Mouse (Mus musculus): Measurements from ENCODE around the gene Ncstn. TPM values are rescaled to one million over a fixed set of nuclear protein-coding genes. Genes with fewer than 3 reads are reported as not detected.

The Ncstn gene
- polyA plus RNA-seq, 1 experiment from 2014 or later, result 115 TPM

- no peak for ATAC-seq (replicated peaks; ENCODE audit: insufficient number of reproducible peaks, low FRiP score, low TSS enrichment)
- Histone ChIP-seq H3K4me1 (ENCODE audit: control insufficient read depth, insufficient read depth, low read length) (peaks cover 6% of the 10 kb centered on the region), H3K27ac (ENCODE audit: low read depth, low read length) (no peak overlapping the region), H3K27me3 (ENCODE audit: control insufficient read depth, insufficient read depth, low read length) (no peaks in the 10 kb centered on the region), H3K4me3 (ENCODE audit: low read depth, low read length) (no peak overlapping the region), H3K36me3 (ENCODE audit: control insufficient read depth, insufficient read depth, low read length) (peaks cover 44% of the 10 kb centered on the region), H3K9ac (ENCODE audit: low read depth, low read length) (no peak overlapping the region), H3K9me3 (replicated peaks; ENCODE audit: control insufficient read depth, low read length) (no peaks in the 10 kb centered on the region), H3K4me2 (no peak overlapping the region)
- WGBS (ENCODE audit: insufficient replicate concordance), result 88% methylated on average over 2 of the region's 2 CpGs
Observed at GRCm38 (mm10) chr1:172122671-172123070, 40.1 kb upstream of the Ncstn start.

DNA sequence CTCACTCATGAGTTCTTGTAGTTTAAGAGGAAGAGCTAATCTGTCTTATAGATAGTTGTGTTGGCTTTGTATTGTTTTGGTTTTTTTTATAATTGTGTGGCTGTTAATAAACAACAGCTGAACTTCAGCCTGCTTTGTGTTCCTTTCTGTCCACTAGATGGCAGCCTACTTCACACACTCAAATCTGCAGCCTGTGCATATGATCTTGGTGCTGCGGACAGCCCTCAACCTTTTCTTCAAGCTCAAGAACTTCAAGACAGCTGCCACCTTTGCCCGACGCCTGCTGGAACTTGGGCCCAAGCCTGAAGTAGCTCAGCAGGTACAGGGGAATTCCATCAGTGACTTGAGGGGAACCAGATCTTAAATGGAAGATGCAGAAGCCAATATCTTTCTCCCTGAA is 37.1 kb upstream of the Ncstn start:
- no peak overlapping the region for H3K4me3 ChIP-seq (ENCODE audit: low read depth, low read length)
- H3K4me2 ChIP-seq, result no peak overlapping the region
- peaks cover 64% of the 10 kb centered on the region for H3K36me3 ChIP-seq (ENCODE audit: control insufficient read depth, insufficient read depth, low read length)
- no peaks in the 10 kb centered on the region for H3K27me3 ChIP-seq (ENCODE audit: control insufficient read depth, insufficient read depth, low read length)
- no peaks in the 10 kb centered on the region for H3K4me1 ChIP-seq (ENCODE audit: control insufficient read depth, insufficient read depth, low read length)
- no peak for ATAC-seq (replicated peaks; ENCODE audit: insufficient number of reproducible peaks, low FRiP score, low TSS enrichment)
- no peak overlapping the region for H3K9ac ChIP-seq (ENCODE audit: low read depth, low read length)
- H3K9me3 ChIP-seq (replicated peaks; ENCODE audit: control insufficient read depth, low read length), result no peaks in the 10 kb centered on the region
- H3K27ac ChIP-seq (ENCODE audit: low read depth, low read length), result no peak overlapping the region
- WGBS (ENCODE audit: insufficient replicate concordance), result 63% methylated on average over 3 of the region's 3 CpGs

DNA sequence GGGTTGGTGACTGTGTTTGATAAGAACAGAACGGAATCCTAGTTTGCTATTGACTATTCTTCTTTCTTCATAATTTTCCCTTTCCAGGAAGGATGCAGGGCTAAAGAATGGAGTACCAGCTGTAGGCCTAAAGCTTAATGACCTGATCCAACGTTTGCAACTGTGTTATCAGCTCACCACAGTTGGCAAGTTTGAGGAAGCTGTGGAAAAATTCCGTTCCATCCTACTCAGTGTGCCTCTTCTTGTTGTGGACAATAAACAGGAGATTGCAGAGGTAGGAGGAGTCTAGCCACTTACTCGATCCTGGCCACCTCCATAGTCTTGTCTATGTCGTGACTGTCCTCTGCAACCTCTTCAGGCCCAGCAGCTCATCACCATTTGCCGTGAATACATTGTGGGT is 36.5 kb upstream of the Ncstn start:
- Histone ChIP-seq H3K27ac (ENCODE audit: low read depth, low read length) (no peak overlapping the region), H3K27me3 (ENCODE audit: control insufficient read depth, insufficient read depth, low read length) (no peaks in the 10 kb centered on the region), H3K9ac (ENCODE audit: low read depth, low read length) (no peak overlapping the region), H3K36me3 (ENCODE audit: control insufficient read depth, insufficient read depth, low read length) (peaks cover 70% of the 10 kb centered on the region), H3K4me3 (ENCODE audit: low read depth, low read length) (no peak overlapping the region), H3K4me2 (no peak overlapping the region), H3K9me3 (replicated peaks; ENCODE audit: control insufficient read depth, low read length) (no peaks in the 10 kb centered on the region), H3K4me1 (ENCODE audit: control insufficient read depth, insufficient read depth, low read length) (no peaks in the 10 kb centered on the region)
- ATAC-seq (replicated peaks; ENCODE audit: insufficient number of reproducible peaks, low FRiP score, low TSS enrichment), result no peak
- WGBS (ENCODE audit: insufficient replicate concordance), result 71% methylated on average over 6 of the region's 6 CpGs

- Histone ChIP-seq H3K36me3 (ENCODE audit: control insufficient read depth, insufficient read depth, low read length) (peaks cover 76% of the 10 kb centered on the region), H3K9ac (ENCODE audit: low read depth, low read length) (no peak overlapping the region), H3K27ac (ENCODE audit: low read depth, low read length) (no peak overlapping the region), H3K4me1 (ENCODE audit: control insufficient read depth, insufficient read depth, low read length) (no peaks in the 10 kb centered on the region), H3K9me3 (replicated peaks; ENCODE audit: control insufficient read depth, low read length) (no peaks in the 10 kb centered on the region), H3K4me2 (no peak overlapping the region), H3K27me3 (ENCODE audit: control insufficient read depth, insufficient read depth, low read length) (no peaks in the 10 kb centered on the region), H3K4me3 (ENCODE audit: low read depth, low read length) (no peak overlapping the region)
- WGBS (ENCODE audit: insufficient replicate concordance), result 92% methylated on average over 5 of the region's 5 CpGs
- no peak for ATAC-seq (replicated peaks; ENCODE audit: insufficient number of reproducible peaks, low FRiP score, low TSS enrichment)
Observed at GRCm38 (mm10) chr1:172116948-172117347, 34.4 kb upstream of the Ncstn start.

GRCm38 (mm10) chr1:172107777-172108477 is 25.3 kb upstream of the Ncstn start:
- no peak for ATAC-seq (replicated peaks; ENCODE audit: insufficient number of reproducible peaks, low FRiP score, low TSS enrichment)

DNA sequence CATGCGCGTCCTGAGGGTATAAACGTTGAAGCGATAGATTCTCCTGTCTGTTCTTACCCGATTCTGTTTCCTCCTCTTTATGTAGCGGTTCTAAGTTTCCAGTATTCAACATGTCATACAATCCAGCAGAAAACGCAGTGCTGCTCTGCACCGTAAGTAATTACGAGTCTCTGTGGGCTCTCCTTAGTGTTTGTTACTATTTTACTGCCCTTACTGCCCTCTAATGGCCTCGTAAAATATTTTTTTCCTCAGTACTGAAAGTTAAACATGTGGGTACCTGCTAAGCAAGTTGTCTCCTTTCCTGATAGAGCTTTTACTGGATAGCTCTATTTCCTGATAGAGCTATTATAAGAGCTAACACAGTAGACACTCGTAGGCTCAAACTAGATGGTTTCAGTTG is 22.5 kb upstream of the Ncstn start:
- H3K9ac ChIP-seq (ENCODE audit: low read depth, low read length), result no peak overlapping the region
- no peak overlapping the region for H3K27ac ChIP-seq (ENCODE audit: low read depth, low read length)
- H3K27me3 ChIP-seq (ENCODE audit: control insufficient read depth, insufficient read depth, low read length), result no peaks in the 10 kb centered on the region
- no peak overlapping the region for H3K4me3 ChIP-seq (ENCODE audit: low read depth, low read length)
- WGBS (ENCODE audit: insufficient replicate concordance), result 84% methylated on average over 11 of the region's 11 CpGs
- no peaks in the 10 kb centered on the region for H3K9me3 ChIP-seq (replicated peaks; ENCODE audit: control insufficient read depth, low read length)
- peaks cover 56% of the 10 kb centered on the region for H3K36me3 ChIP-seq (ENCODE audit: control insufficient read depth, insufficient read depth, low read length)
- ATAC-seq (replicated peaks; ENCODE audit: insufficient number of reproducible peaks, low FRiP score, low TSS enrichment), result no peak
- H3K4me1 ChIP-seq (ENCODE audit: control insufficient read depth, insufficient read depth, low read length), result no peaks in the 10 kb centered on the region
- H3K4me2 ChIP-seq, result no peak overlapping the region

More at GRCm38 (mm10) chr1:172107777-172108477, 25.3 kb upstream of the Ncstn start:
- Histone ChIP-seq H3K27me3 (ENCODE audit: control insufficient read depth, insufficient read depth, low read length) (no peaks in the 10 kb centered on the region), H3K4me1 (ENCODE audit: control insufficient read depth, insufficient read depth, low read length) (no peaks in the 10 kb centered on the region), H3K9ac (ENCODE audit: low read depth, low read length) (no peak overlapping the region), H3K4me3 (ENCODE audit: low read depth, low read length) (no peak overlapping the region), H3K36me3 (ENCODE audit: control insufficient read depth, insufficient read depth, low read length) (peaks cover 59% of the 10 kb centered on the region), H3K27ac (ENCODE audit: low read depth, low read length) (no peak overlapping the region), H3K9me3 (replicated peaks; ENCODE audit: control insufficient read depth, low read length) (no peaks in the 10 kb centered on the region), H3K4me2 (no peak overlapping the region)
- 75% methylated on average over 10 of the region's 10 CpGs for WGBS (ENCODE audit: insufficient replicate concordance)

- Histone ChIP-seq H3K9me3 (replicated peaks; ENCODE audit: control insufficient read depth, low read length) (no peaks in the 10 kb centered on the region), H3K4me2 (no peak overlapping the region), H3K36me3 (ENCODE audit: control insufficient read depth, insufficient read depth, low read length) (peaks cover 53% of the 10 kb centered on the region), H3K27ac (ENCODE audit: low read depth, low read length) (no peak overlapping the region), H3K9ac (ENCODE audit: low read depth, low read length) (no peak overlapping the region), H3K27me3 (ENCODE audit: control insufficient read depth, insufficient read depth, low read length) (no peaks in the 10 kb centered on the region), H3K4me1 (ENCODE audit: control insufficient read depth, insufficient read depth, low read length) (no peaks in the 10 kb centered on the region), H3K4me3 (ENCODE audit: low read depth, low read length) (no peak overlapping the region)
- no peak for ATAC-seq (replicated peaks; ENCODE audit: insufficient number of reproducible peaks, low FRiP score, low TSS enrichment)
- WGBS (ENCODE audit: insufficient replicate concordance), result 84% methylated on average over 4 of the region's 4 CpGs
Observed at GRCm38 (mm10) chr1:172103619-172104018, 21.0 kb upstream of the Ncstn start.

- Histone ChIP-seq H3K9me3 (replicated peaks; ENCODE audit: control insufficient read depth, low read length) (no peaks in the 10 kb centered on the region), H3K36me3 (ENCODE audit: control insufficient read depth, insufficient read depth, low read length) (peaks cover 35% of the 10 kb centered on the region), H3K4me1 (ENCODE audit: control insufficient read depth, insufficient read depth, low read length) (no peaks in the 10 kb centered on the region; the same call in none of the 2 replicates), H3K27me3 (ENCODE audit: control insufficient read depth, insufficient read depth, low read length) (no peaks in the 10 kb centered on the region), H3K27ac (ENCODE audit: low read depth, low read length) (no peak overlapping the region), H3K4me2 (no peak overlapping the region), H3K4me3 (ENCODE audit: low read depth, low read length) (no peak overlapping the region), H3K9ac (ENCODE audit: low read depth, low read length) (no peak overlapping the region)
- WGBS (ENCODE audit: insufficient replicate concordance), result 86% methylated on average over 6 of the region's 6 CpGs
- no peak for ATAC-seq (replicated peaks; ENCODE audit: insufficient number of reproducible peaks, low FRiP score, low TSS enrichment)
Observed at GRCm38 (mm10) chr1:172099325-172100033, 16.9 kb upstream of the Ncstn start.

GRCm38 (mm10) chr1:172095202-172095601 is 12.6 kb upstream of the Ncstn start:
- H3K36me3 ChIP-seq (ENCODE audit: control insufficient read depth, insufficient read depth, low read length), result peaks cover 36% of the 10 kb centered on the region
- no peak overlapping the region for H3K4me2 ChIP-seq
- no peak for ATAC-seq (replicated peaks; ENCODE audit: insufficient number of reproducible peaks, low FRiP score, low TSS enrichment)
- H3K27ac ChIP-seq (ENCODE audit: low read depth, low read length), result no peak overlapping the region
- H3K9ac ChIP-seq (ENCODE audit: low read depth, low read length), result no peak overlapping the region
- peaks cover 6% of the 10 kb centered on the region for H3K4me1 ChIP-seq (ENCODE audit: control insufficient read depth, insufficient read depth, low read length)
- WGBS (ENCODE audit: insufficient replicate concordance), result 34% methylated on average over 6 of the region's 6 CpGs
- H3K27me3 ChIP-seq (ENCODE audit: control insufficient read depth, insufficient read depth, low read length), result no peaks in the 10 kb centered on the region
- H3K4me3 ChIP-seq (ENCODE audit: low read depth, low read length), result no peak overlapping the region
- no peaks in the 10 kb centered on the region for H3K9me3 ChIP-seq (replicated peaks; ENCODE audit: control insufficient read depth, low read length)
